Mouse (Mus musculus) forebrain, embryonic 13.5 days (tissue): ENCODE data around the gene Tent4b. TPM values are rescaled to one million over a fixed set of nuclear protein-coding genes. Genes with fewer than 3 reads are reported as not detected.

Experiments
- ATAC-seq: fragments of 200-750 bp; cut with Nextera tagmentation; 2 replicates; pipeline ENCODE4 v1.8.0; 2017
- H3K27ac ChIP-seq: fragments of 300-500 bp; sonication (generic); 2 replicates; pipeline ENCODE4 v1.5.1; 2015; ENCODE audit warnings: inconsistent platforms, mild to moderate bottlenecking, moderate library complexity
- H3K27me3 ChIP-seq: fragments of 300-500 bp; sonication (generic); 2 replicates; pipeline ENCODE4 v1.6.1; 2015; ENCODE audit warnings: mild to moderate bottlenecking, inconsistent platforms
- H3K36me3 ChIP-seq: fragments of 300-500 bp; sonication (generic); 2 replicates; pipeline ENCODE4 v1.6.1; 2015; ENCODE audit warnings: mild to moderate bottlenecking, inconsistent platforms; ENCODE audit not compliant: poor library complexity, severe bottlenecking
- H3K4me1 ChIP-seq: fragments of 300-500 bp; sonication (generic); 2 replicates; pipeline ENCODE4 v1.6.1; 2015; ENCODE audit warnings: inconsistent platforms
- H3K4me2 ChIP-seq: fragments of 300-500 bp; sonication (generic); 2 replicates; pipeline ENCODE4 v1.6.1; 2015; ENCODE audit warnings: inconsistent platforms, mild to moderate bottlenecking, moderate library complexity
- H3K4me3 ChIP-seq: fragments of 300-500 bp; sonication (generic); 2 replicates; pipeline ENCODE4 v1.5.1; 2015; ENCODE audit warnings: mild to moderate bottlenecking, inconsistent platforms
- H3K9ac ChIP-seq: fragments of 300-500 bp; sonication (generic); 2 replicates; pipeline ENCODE4 v1.6.1; 2015; ENCODE audit warnings: mild to moderate bottlenecking, inconsistent platforms
- H3K9me3 ChIP-seq: fragments of 300-500 bp; sonication (generic); replicated peaks from 2 replicates; pipeline ENCODE4 v1.6.1; 2016; ENCODE audit warnings: inconsistent platforms
- WGBS: fragments of 180-500 bp; shearing (Covaris S2); methylation state at CpG from one replicate; pipeline ENCODE4 v1.1.7; 2015; 5-methylcytosine and 5-hydroxymethylcytosine counted together
- polyA plus RNA-seq: library from polyadenylated mRNA; unstranded; fragments of >200 nt; fragmentation: Nextera tagmentation; extraction: Ambion mirVana; gene quantifications from 2 replicates; pipeline ENCODE4 v1.2.1, GENCODE M21; 2015

Gene Tent4b
- polyA plus RNA-seq, result 7.4 and 8.3 TPM in 2 replicates

GRCm38 (mm10) chr8:88198945-88199571, at the start of gene Tent4b:
Gene Tent4b (plus strand): TSS chr8:88199213.
- Histone ChIP-seq H3K27ac (peak within 1 kb of the TSS; percentile 96), H3K4me2 (peak within 1 kb of the TSS; percentile 94), H3K9ac (peak within 1 kb of the TSS; percentile 91), H3K36me3 (no peaks in the 10 kb centered on the region), H3K4me3 (peak within 1 kb of the TSS; percentile 92), H3K9me3 (no peaks in the 10 kb centered on the region), H3K4me1 (peaks cover 34% of the 10 kb centered on the region), H3K27me3 (no peaks in the 10 kb centered on the region)
- WGBS, result under 1% methylated on average over 50 of the region's 97 CpGs
- peak; percentile 96 for ATAC-seq

GRCm38 (mm10) chr8:88150910-88151371, 48.1 kb upstream of the Tent4b start:
- Histone ChIP-seq H3K9ac (no peak overlapping the region), H3K4me1 (no peaks in the 10 kb centered on the region), H3K36me3 (peaks cover 74% of the 10 kb centered on the region), H3K27me3 (no peaks in the 10 kb centered on the region), H3K27ac (no peak overlapping the region), H3K4me3 (no peak overlapping the region), H3K9me3 (no peaks in the 10 kb centered on the region), H3K4me2 (no peak overlapping the region)
- WGBS, result 96% methylated on average over 6 of the region's 6 CpGs
- ATAC-seq, result no peak

DNA sequence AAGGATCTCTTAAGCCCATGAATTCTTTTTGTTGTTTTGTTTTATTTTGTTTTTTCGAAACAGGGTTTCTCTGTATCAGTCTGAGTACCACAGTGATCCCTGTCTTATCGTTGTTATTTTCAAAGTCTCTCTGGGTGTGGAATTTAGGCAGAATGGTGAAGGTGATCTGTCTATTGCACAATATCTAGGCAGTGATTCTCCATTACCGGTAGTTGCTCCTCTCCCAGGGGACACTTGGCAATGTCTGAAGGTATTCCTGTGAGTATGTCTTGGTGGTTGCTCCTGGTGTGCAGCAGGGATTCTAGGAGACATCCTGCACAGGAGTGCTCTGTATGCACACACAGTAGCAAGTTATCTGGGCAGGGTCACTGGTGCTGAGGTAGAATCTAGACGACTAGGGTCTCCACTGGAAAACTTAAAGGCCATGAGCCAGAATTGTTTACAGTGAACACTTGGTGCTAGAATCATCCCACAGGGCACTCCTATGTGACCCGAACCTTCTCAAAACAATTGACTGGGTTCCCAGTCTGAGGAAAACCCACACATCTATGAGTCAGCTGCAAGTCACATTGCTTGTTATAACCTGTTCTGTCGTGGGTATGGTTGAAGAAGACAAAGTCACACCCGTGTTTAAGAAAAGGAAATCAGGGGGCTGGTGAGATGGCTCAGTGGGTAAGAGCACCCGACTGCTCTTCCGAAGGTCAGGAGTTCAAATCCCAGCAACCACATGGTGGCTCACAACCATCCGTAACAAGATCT, 38.6 kb upstream of the Tent4b start:
- H3K27ac ChIP-seq, result no peak overlapping the region
- H3K4me1 ChIP-seq, result no peaks in the 10 kb centered on the region
- WGBS, result 91% methylated on average over 10 of the region's 10 CpGs
- ATAC-seq, result no peak
- no peak overlapping the region for H3K4me2 ChIP-seq
- no peaks in the 10 kb centered on the region for H3K27me3 ChIP-seq
- no peak overlapping the region for H3K9ac ChIP-seq
- peaks cover 83% of the 10 kb centered on the region for H3K36me3 ChIP-seq
- H3K4me3 ChIP-seq, result no peak overlapping the region
- no peaks in the 10 kb centered on the region for H3K9me3 ChIP-seq

GRCm38 (mm10) chr8:88161439-88161838, 37.6 kb upstream of the Tent4b start:
- H3K27ac ChIP-seq, result no peak overlapping the region
- no peak overlapping the region for H3K4me2 ChIP-seq
- ATAC-seq, result no peak
- 77% methylated on average over 5 of the region's 5 CpGs for WGBS
- H3K9me3 ChIP-seq, result no peaks in the 10 kb centered on the region
- H3K27me3 ChIP-seq, result no peaks in the 10 kb centered on the region
- no peak overlapping the region for H3K4me3 ChIP-seq
- H3K9ac ChIP-seq, result no peak overlapping the region
- H3K4me1 ChIP-seq, result no peaks in the 10 kb centered on the region
- peaks cover 83% of the 10 kb centered on the region for H3K36me3 ChIP-seq

- no peak overlapping the region for H3K4me2 ChIP-seq
- H3K9me3 ChIP-seq, result no peaks in the 10 kb centered on the region
- no peak overlapping the region for H3K9ac ChIP-seq
- no peaks in the 10 kb centered on the region for H3K27me3 ChIP-seq
- no peak overlapping the region for H3K4me3 ChIP-seq
- no peaks in the 10 kb centered on the region for H3K4me1 ChIP-seq
- ATAC-seq, result no peak
- WGBS, result 91% methylated on average over 7 of the region's 7 CpGs
- peaks cover 26% of the 10 kb centered on the region for H3K36me3 ChIP-seq
- H3K27ac ChIP-seq, result no peak overlapping the region
These were observed 23.7 kb upstream of the Tent4b start for GRCm38 (mm10) chr8:88175264-88175663.

GRCm38 (mm10) chr8:88177291-88177690, 21.7 kb upstream of the Tent4b start:
- no peak overlapping the region for H3K27ac ChIP-seq
- no peak overlapping the region for H3K4me2 ChIP-seq
- ATAC-seq, result no peak
- no peaks in the 10 kb centered on the region for H3K9me3 ChIP-seq
- peaks cover 15% of the 10 kb centered on the region for H3K36me3 ChIP-seq
- H3K4me3 ChIP-seq, result no peak overlapping the region
- H3K9ac ChIP-seq, result no peak overlapping the region
- WGBS, result 95% methylated on average over 8 of the region's 8 CpGs
- no peaks in the 10 kb centered on the region for H3K27me3 ChIP-seq
- no peaks in the 10 kb centered on the region for H3K4me1 ChIP-seq

DNA sequence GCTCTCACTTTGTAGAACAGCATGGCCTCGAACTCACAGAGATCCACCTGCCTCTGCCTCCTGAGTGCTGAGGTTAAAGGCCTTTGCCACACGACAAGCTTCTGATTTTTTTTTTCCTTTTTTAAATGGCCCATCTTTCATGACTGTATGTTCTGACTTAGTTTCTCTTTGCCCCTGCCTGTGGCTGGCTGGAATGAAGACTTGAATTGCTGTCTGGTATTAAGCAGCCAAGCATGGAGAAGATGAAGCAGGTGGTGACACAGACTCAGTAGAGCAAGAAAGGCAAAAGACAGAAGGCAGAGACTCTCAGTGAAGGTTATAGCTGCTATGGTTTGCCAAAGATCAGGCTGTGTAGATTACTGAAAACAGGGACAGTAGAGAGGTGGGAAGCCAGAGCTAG, 15.9 kb upstream of the Tent4b start:
- no peaks in the 10 kb centered on the region for H3K4me1 ChIP-seq
- no peaks in the 10 kb centered on the region for H3K36me3 ChIP-seq
- no peak for ATAC-seq
- no peaks in the 10 kb centered on the region for H3K9me3 ChIP-seq
- no peaks in the 10 kb centered on the region for H3K27me3 ChIP-seq
- no peak overlapping the region for H3K4me2 ChIP-seq
- 83% methylated on average over 2 of the region's 2 CpGs for WGBS
- no peak overlapping the region for H3K4me3 ChIP-seq
- no peak overlapping the region for H3K9ac ChIP-seq
- no peak overlapping the region for H3K27ac ChIP-seq

GRCm38 (mm10) chr8:88184914-88185313, 14.1 kb upstream of the Tent4b start:
- Histone ChIP-seq H3K4me3 (no peak overlapping the region), H3K4me1 (no peaks in the 10 kb centered on the region), H3K9ac (no peak overlapping the region), H3K27ac (no peak overlapping the region), H3K36me3 (no peaks in the 10 kb centered on the region), H3K4me2 (no peak overlapping the region), H3K27me3 (no peaks in the 10 kb centered on the region), H3K9me3 (no peaks in the 10 kb centered on the region)
- ATAC-seq, result no peak
- WGBS, result 85% methylated on average over 1 of the region's 1 CpGs

DNA sequence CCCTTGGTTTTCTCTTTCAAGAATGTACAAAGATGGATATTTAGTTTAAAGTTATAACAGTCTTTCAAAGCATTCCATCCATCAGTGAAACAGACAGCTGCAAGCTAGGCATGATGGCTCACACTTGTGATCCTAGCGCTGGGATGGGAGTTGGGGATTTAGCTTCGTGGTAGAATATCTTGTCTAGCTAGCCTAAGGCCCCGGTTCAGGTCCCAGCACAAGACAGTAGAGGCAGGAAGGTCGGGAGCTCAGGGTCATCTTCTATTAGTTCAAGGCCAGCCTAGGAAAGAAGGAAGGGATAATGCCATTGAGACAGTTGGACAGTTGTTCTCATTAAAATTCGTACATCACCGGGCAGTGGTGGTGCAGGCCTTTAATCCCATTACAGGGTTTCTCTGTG, 13.3 kb upstream of the Tent4b start:
- H3K4me1 ChIP-seq, result no peaks in the 10 kb centered on the region
- no peaks in the 10 kb centered on the region for H3K27me3 ChIP-seq
- no peaks in the 10 kb centered on the region for H3K9me3 ChIP-seq
- H3K27ac ChIP-seq, result no peak overlapping the region
- ATAC-seq, result no peak
- WGBS, result 81% methylated on average over 6 of the region's 6 CpGs
- H3K36me3 ChIP-seq, result no peaks in the 10 kb centered on the region
- no peak overlapping the region for H3K4me3 ChIP-seq
- H3K4me2 ChIP-seq, result no peak overlapping the region
- no peak overlapping the region for H3K9ac ChIP-seq

- Histone ChIP-seq H3K27me3 (no peaks in the 10 kb centered on the region), H3K4me2 (no peak overlapping the region), H3K4me3 (no peak overlapping the region), H3K9ac (no peak overlapping the region), H3K27ac (no peak overlapping the region), H3K9me3 (no peaks in the 10 kb centered on the region), H3K4me1 (peaks cover 22% of the 10 kb centered on the region), H3K36me3 (no peaks in the 10 kb centered on the region)
- ATAC-seq, result no peak
- 64% methylated on average over 3 of the region's 3 CpGs for WGBS
These were observed 1.7 kb upstream of the Tent4b start for GRCm38 (mm10) chr8:88197328-88197727.

- no peak for ATAC-seq
- Histone ChIP-seq H3K27me3 (no peaks in the 10 kb centered on the region), H3K27ac (peak overlapping the region; percentile 96), H3K9ac (peak overlapping the region; percentile 91), H3K36me3 (no peaks in the 10 kb centered on the region), H3K4me3 (peak overlapping the region; percentile 92), H3K4me2 (peak overlapping the region; percentile 94), H3K4me1 (peaks cover 28% of the 10 kb centered on the region), H3K9me3 (no peaks in the 10 kb centered on the region)
- 0% methylated on average over 10 of the region's 10 CpGs for WGBS
These were observed 465 bp upstream of the Tent4b start for GRCm38 (mm10) chr8:88198551-88198944.

- peak; percentile 65 for ATAC-seq
- H3K4me1 ChIP-seq, result peaks cover 41% of the 10 kb centered on the region
- no peaks in the 10 kb centered on the region for H3K27me3 ChIP-seq
- H3K4me3 ChIP-seq, result peak overlapping the region; percentile 92
- H3K36me3 ChIP-seq, result no peaks in the 10 kb centered on the region
- no peaks in the 10 kb centered on the region for H3K9me3 ChIP-seq
- peak overlapping the region; percentile 96 for H3K27ac ChIP-seq
- H3K4me2 ChIP-seq, result peak overlapping the region; percentile 94
- H3K9ac ChIP-seq, result peak overlapping the region; percentile 91
- 0% methylated on average over 64 of the region's 117 CpGs for WGBS
These were observed 938 bp downstream of the Tent4b start for GRCm38 (mm10) chr8:88199700-88200601.
